Mouse (Mus musculus): ENCODE data around the gene Uaca. TPM values are rescaled to one million over a fixed set of nuclear protein-coding genes. Genes with fewer than 3 reads are reported as not detected.

The Uaca gene
- polyA plus RNA-seq, 1 experiment from 2014 or later = 15.2 TPM

GRCm38 (mm10) chr9:60929290-60929983 lies 135.1 kb downstream of the Uaca start:
- Histone ChIP-seq H3K9ac (no peak overlapping the region), H3K27ac (no peak overlapping the region)
- DNase-seq (ENCODE audit: low spot score) = no peak

More at GRCm38 (mm10) chr9:60929290-60929983, 135.1 kb downstream of the Uaca start:
- H3K9me3 ChIP-seq (ENCODE audit: control insufficient read depth, low read length) = no peaks in the 10 kb centered on the region; the same call in 1 of the 2 replicates
- no peaks in the 10 kb centered on the region for H3K27me3 ChIP-seq (ENCODE audit: control insufficient read depth, insufficient read depth, low read length)
- H3K4me3 ChIP-seq (replicated peaks; ENCODE audit: low read length) = no peak overlapping the region
- no peak overlapping the region for H3K4me2 ChIP-seq (replicated peaks)
- WGBS = 73% methylated on average over 4 of the region's 4 CpGs
- 0 out of 2 replicates have a peak, but pooled peaks cover 2% of the 10 kb centered on the region for H3K4me1 ChIP-seq (replicated peaks; ENCODE audit: control insufficient read depth, insufficient read depth, low read length)
- ATAC-seq (ENCODE audit: low FRiP score) = no peak
- H3K36me3 ChIP-seq (replicated peaks; ENCODE audit: control insufficient read depth, insufficient read depth) = no peaks in the 10 kb centered on the region

Other genes with a start within 250 kb of the Uaca start
- gene Lrrc49, start 106.4 kb upstream of the Uaca start, polyA plus RNA-seq (2014; fragmentation: Nextera tagmentation; extraction: Ambion mirVana) = 79.3 and 88.9 TPM in 2 replicates
- gene Larp6, start 81.6 kb upstream of the Uaca start, polyA plus RNA-seq (2014; fragmentation: Nextera tagmentation; extraction: Ambion mirVana) = 18.6 and 21.4 TPM in 2 replicates